Mouse (Mus musculus) kidney, adult 8-10 months (tissue): ENCODE data around the gene Arhgap29.

Source experiments
- DNase-seq, 2 experiments: peaks; one replicate each; pipeline ENCODE4 v3.0.0; 2022

Arhgap29 gene

GRCm38 (mm10) chr3:121946765-121947164 is 5.6 kb upstream of the Arhgap29 start:
- no peak for DNase-seq

GRCm38 (mm10) chr3:121950139-121950538 is 2.2 kb upstream of the Arhgap29 start:
- DNase-seq: no peak

GRCm38 (mm10) chr3:121951116-121951515 is 1.2 kb upstream of the Arhgap29 start:
- no peak for DNase-seq

- peak; percentile 93 to 94 for DNase-seq
Measured at GRCm38 (mm10) chr3:121953049-121953432, 700 bp downstream of the Arhgap29 start.

- peak; percentile 28 to 43 for DNase-seq
Measured at GRCm38 (mm10) chr3:121953433-121954161, 1.3 kb downstream of the Arhgap29 start.

- DNase-seq: no peak
Measured at GRCm38 (mm10) chr3:121954421-121954820, 2.1 kb downstream of the Arhgap29 start.

GRCm38 (mm10) chr3:121955527-121955926 is 3.2 kb downstream of the Arhgap29 start:
- no peak for DNase-seq

GRCm38 (mm10) chr3:121956789-121957188 is 4.4 kb downstream of the Arhgap29 start:
- no peak for DNase-seq

- no peak for DNase-seq
Measured at GRCm38 (mm10) chr3:121957606-121958344, 5.4 kb downstream of the Arhgap29 start.

GRCm38 (mm10) chr3:121964173-121964572 is 11.8 kb downstream of the Arhgap29 start:
- peak; percentile 54 to 62 for DNase-seq

GRCm38 (mm10) chr3:121967681-121968476 is 15.5 kb downstream of the Arhgap29 start:
- peak; percentile 92 to 93 for DNase-seq

- peak; percentile 55 to 67 for DNase-seq
Measured at GRCm38 (mm10) chr3:121968621-121969020, 16.3 kb downstream of the Arhgap29 start.

GRCm38 (mm10) chr3:121969451-121969850 is 17.1 kb downstream of the Arhgap29 start:
- no peak for DNase-seq

GRCm38 (mm10) chr3:121973761-121974160 is 21.4 kb downstream of the Arhgap29 start:
- no peak for DNase-seq

- no peak for DNase-seq
Measured at GRCm38 (mm10) chr3:121975381-121975780, 23.0 kb downstream of the Arhgap29 start.

GRCm38 (mm10) chr3:121981306-121981705 is 29.0 kb downstream of the Arhgap29 start:
- peak; percentile 44 for DNase-seq

GRCm38 (mm10) chr3:121982450-121982849 is 30.1 kb downstream of the Arhgap29 start:
- no peak for DNase-seq

- DNase-seq: no peak
Measured at GRCm38 (mm10) chr3:121995125-121995524, 42.8 kb downstream of the Arhgap29 start.

GRCm38 (mm10) chr3:121999934-122000333 is 47.6 kb downstream of the Arhgap29 start:
- DNase-seq: no peak

- DNase-seq: no peak
Measured at GRCm38 (mm10) chr3:122001568-122001967, 49.2 kb downstream of the Arhgap29 start.

GRCm38 (mm10) chr3:122009818-122010217 is 57.5 kb downstream of the Arhgap29 start:
- DNase-seq: no peak

- no peak for DNase-seq
Measured at GRCm38 (mm10) chr3:122010292-122010691, 58.0 kb downstream of the Arhgap29 start.

GRCm38 (mm10) chr3:122012464-122012863 is 60.1 kb downstream of the Arhgap29 start:
- no peak for DNase-seq
